36 mouse cellular contexts compared by ENCODE assay signal in genomic region chr10:19353631-19354030, GRCm38 (mm10). TPM values are rescaled to one million over a fixed set of nuclear protein-coding genes. Genes with fewer than 3 reads are reported as not detected.
DNase-seq lines count a peak whose midpoint lies in the region; ATAC-seq and TF ChIP-seq lines count a peak whose summit lies in the region.
"Had no signal": no experiment of that assay in that cellular context is flagged by ENCODE, and none has a peak within 500 bp of the region (broad histone marks: within the 10 kb centered on the region; RNA-seq: fewer than 3 reads in every experiment).

No protein-coding gene starts in this region.

- H3K27ac ChIP-seq in forebrain, embryonic 12.5 days: no peak overlapping the region
- H3K27ac ChIP-seq in forebrain, embryonic 14.5 days (ENCODE audit: low read depth, low read length): no peak overlapping the region
- H3K27ac ChIP-seq in hindbrain, embryonic 13.5 days: no peak overlapping the region
- no peak overlapping the region for H3K27ac ChIP-seq in hindbrain, postnatal 0 days
- no peak overlapping the region for H3K27ac ChIP-seq in neural tube, embryonic 15.5 days (replicated peaks)
- H3K27ac ChIP-seq: heart, adult 2 months; limb, embryonic 12.5 days; liver, embryonic 15.5 days had no signal

- TF ChIP-seq CTCF in hindbrain, postnatal 0 days (IDR thresholded peaks at IDR 0.05; ENCODE audit: low read depth): no peak

- H3K9me3 ChIP-seq in forebrain, embryonic 12.5 days: no peaks in the 10 kb centered on the region
- no peaks in the 10 kb centered on the region for H3K9me3 ChIP-seq in forebrain, embryonic 14.5 days (replicated peaks; ENCODE audit: control insufficient read depth, low read length)
- no peaks in the 10 kb centered on the region for H3K9me3 ChIP-seq in hindbrain, embryonic 13.5 days
- H3K9me3 ChIP-seq in hindbrain, postnatal 0 days (ENCODE audit: low read length): no peaks in the 10 kb centered on the region
- H3K9me3 ChIP-seq in neural tube, embryonic 15.5 days (replicated peaks): no peaks in the 10 kb centered on the region
- H3K9me3 ChIP-seq: heart, embryonic 12.5 days; limb, embryonic 12.5 days; liver, embryonic 15.5 days had no signal

- H3K4me2 ChIP-seq in forebrain, embryonic 12.5 days: peak overlapping the region; percentile 1; the same call in 1 of the 2 replicates
- H3K4me2 ChIP-seq in forebrain, embryonic 14.5 days (ENCODE audit: low read length): no peak overlapping the region
- peak overlapping the region; percentile 33; the same call in 1 of the 2 replicates for H3K4me2 ChIP-seq in hindbrain, embryonic 13.5 days
- H3K4me2 ChIP-seq in hindbrain, postnatal 0 days (ENCODE audit: low read depth, low read length): no peak overlapping the region
- no peak overlapping the region for H3K4me2 ChIP-seq in neural tube, embryonic 15.5 days
- H3K4me2 ChIP-seq: limb, embryonic 12.5 days; liver, embryonic 15.5 days; lung, embryonic 14.5 days had no signal

- no peak overlapping the region; the same call in 1 of the 2 replicates for H3K9ac ChIP-seq in forebrain, embryonic 12.5 days
- no peak overlapping the region for H3K9ac ChIP-seq in forebrain, embryonic 14.5 days (ENCODE audit: low read length)
- no peak overlapping the region for H3K9ac ChIP-seq in hindbrain, embryonic 13.5 days
- H3K9ac ChIP-seq in hindbrain, postnatal 0 days (replicated peaks; ENCODE audit: low read length): no peak overlapping the region
- H3K9ac ChIP-seq in neural tube, embryonic 15.5 days (replicated peaks): no peak overlapping the region
- H3K9ac ChIP-seq: heart, embryonic 12.5 days; limb, embryonic 12.5 days; liver, embryonic 15.5 days; lung, embryonic 14.5 days had no signal

- peaks cover 26% of the 10 kb centered on the region for H3K4me1 ChIP-seq in forebrain, embryonic 12.5 days
- peaks cover 5% of the 10 kb centered on the region; the same call in 1 of the 2 replicates for H3K4me1 ChIP-seq in forebrain, embryonic 14.5 days (ENCODE audit: control insufficient read depth, insufficient read depth, low read length)
- peaks cover 21% of the 10 kb centered on the region for H3K4me1 ChIP-seq in hindbrain, embryonic 13.5 days (replicated peaks)
- H3K4me1 ChIP-seq in hindbrain, postnatal 0 days (ENCODE audit: insufficient read depth, low read length): 0 out of 2 replicates have a peak, but pooled peaks cover 4% of the 10 kb centered on the region
- H3K4me1 ChIP-seq in neural tube, embryonic 15.5 days: peaks cover 13% of the 10 kb centered on the region

- no peak for ATAC-seq in forebrain, embryonic 12.5 days (ENCODE audit: low FRiP score)
- no peak for ATAC-seq in forebrain, embryonic 14.5 days
- no peak for ATAC-seq in hindbrain, embryonic 13.5 days (ENCODE audit: low FRiP score)
- ATAC-seq in hindbrain, postnatal 0 days: no peak
- ATAC-seq in neural tube, embryonic 15.5 days (ENCODE audit: low FRiP score): no peak
- ATAC-seq: activated CD4-positive, CD25-positive, alpha-beta regulatory T cell, adult 4 months; intestine, postnatal 0 days had no signal

- 1% methylated on average over 5 of the region's 5 CpGs for WGBS in forebrain, embryonic 12.5 days
- WGBS in forebrain, embryonic 14.5 days: 2% methylated on average over 5 of the region's 5 CpGs
- 6% methylated on average over 5 of the region's 5 CpGs for WGBS in hindbrain, embryonic 13.5 days
- 14% methylated on average over 5 of the region's 5 CpGs for WGBS in hindbrain, postnatal 0 days
- WGBS in neural tube, embryonic 15.5 days: 16% methylated on average over 5 of the region's 5 CpGs

- H3K4me3 ChIP-seq in forebrain, embryonic 12.5 days (replicated peaks): peak overlapping the region; percentile 30
- H3K4me3 ChIP-seq in forebrain, embryonic 14.5 days (ENCODE audit: low read depth, low read length): no peak overlapping the region
- H3K4me3 ChIP-seq in hindbrain, embryonic 13.5 days: no peak overlapping the region
- no peak overlapping the region for H3K4me3 ChIP-seq in hindbrain, postnatal 0 days (ENCODE audit: low read length)
- H3K4me3 ChIP-seq in neural tube, embryonic 15.5 days (replicated peaks): no peak overlapping the region
- H3K4me3 ChIP-seq: erythroblast, embryonic 14.5 days; heart, adult 2 months; limb, embryonic 12.5 days; liver, embryonic 15.5 days; myocyte had no signal

- peaks cover 78% of the 10 kb centered on the region for H3K27me3 ChIP-seq in forebrain, embryonic 12.5 days
- peaks cover 72% of the 10 kb centered on the region for H3K27me3 ChIP-seq in forebrain, embryonic 14.5 days (replicated peaks; ENCODE audit: control insufficient read depth, insufficient read depth, low read length)
- H3K27me3 ChIP-seq in hindbrain, embryonic 13.5 days: peaks cover 84% of the 10 kb centered on the region
- H3K27me3 ChIP-seq in hindbrain, postnatal 0 days (ENCODE audit: insufficient read depth, low read length): peaks cover 72% of the 10 kb centered on the region
- peaks cover 82% of the 10 kb centered on the region for H3K27me3 ChIP-seq in neural tube, embryonic 15.5 days (replicated peaks)
- H3K27me3 ChIP-seq: CH12.LX had no signal

- DNase-seq in embryo, embryonic 10.5 days (ENCODE audit: low spot score): peak; percentile 32
- DNase-seq in embryo, embryonic 11 days: no peak
- no peak for DNase-seq in forebrain, embryonic 14.5 days (ENCODE audit: low spot score)
- DNase-seq in hindbrain, postnatal 0 days (ENCODE audit: low spot score): no peak
- peak; percentile 44 for DNase-seq in neural tube, embryonic 10.5 days (ENCODE audit: extremely low spot score, low spot score)
- DNase-seq: adrenal gland, adult 2 months; adrenal gland, postnatal 36 days; cerebellum, adult 18-20 months; gastrocnemius, postnatal 14 days; heart, adult 2 months; heart, postnatal 4 days; kidney, adult 9 months; kidney, postnatal 10 days; layer of hippocampus, postnatal 36 days; lung, embryonic 14.5 days; lung, postnatal 14 days; right cerebral cortex, postnatal 14 days had no signal

- H3K36me3 ChIP-seq in forebrain, embryonic 12.5 days (replicated peaks): no peaks in the 10 kb centered on the region
- no peaks in the 10 kb centered on the region for H3K36me3 ChIP-seq in forebrain, embryonic 14.5 days (ENCODE audit: control insufficient read depth, insufficient read depth, low read length)
- H3K36me3 ChIP-seq in hindbrain, embryonic 13.5 days: no peaks in the 10 kb centered on the region
- H3K36me3 ChIP-seq in hindbrain, postnatal 0 days (ENCODE audit: insufficient read depth, low read length): no peaks in the 10 kb centered on the region
- no peaks in the 10 kb centered on the region for H3K36me3 ChIP-seq in neural tube, embryonic 15.5 days
- H3K36me3 ChIP-seq: heart, embryonic 12.5 days; limb, embryonic 12.5 days; liver, embryonic 15.5 days had no signal

RNA-seq across cellular contexts. Expression of gene Olig3, which starts 2.7 kb away (rescaled TPM):
- 34.1 and 34.3 TPM in 2 replicates for polyA plus RNA-seq in forebrain, embryonic 12.5 days (2016; fragmentation: Nextera tagmentation; extraction: Ambion mirVana)
- polyA plus RNA-seq in forebrain, embryonic 14.5 days (2014; fragmentation: Nextera tagmentation; extraction: Ambion mirVana): 1.7 and 1.8 TPM in 2 replicates
- 14.5 and 29.9 TPM in 2 replicates for polyA plus RNA-seq in hindbrain, embryonic 13.5 days (2015; fragmentation: Nextera tagmentation; extraction: Ambion mirVana)
- total RNA-seq in hindbrain, postnatal 0 days (2014; rRNA removed): 1.3 TPM in 1 of 2 replicates, not detected in the other
- polyA plus RNA-seq in hindbrain, postnatal 0 days (2015; fragmentation: Nextera tagmentation; extraction: Ambion mirVana): 1.8 and 1.9 TPM in 2 replicates
- 14.9 and 17.3 TPM in 2 replicates for polyA plus RNA-seq in neural tube, embryonic 15.5 days (2015; fragmentation: Nextera tagmentation; extraction: Ambion mirVana)
- total RNA-seq: adrenal gland, adult 2 months; adrenal gland, postnatal 36 days; CH12.LX; common myeloid progenitor, adult 5-6 weeks; gastrocnemius, postnatal 14 days; heart, adult 2 months; heart, postnatal 4 days; layer of hippocampus, postnatal 36 days; left cerebral cortex, postnatal 10 days; liver, adult 2 months had no signal
- polyA plus RNA-seq: activated CD4-positive, CD25-positive, alpha-beta regulatory T cell, adult 4 months; adrenal gland, adult 2 months; C2C12; erythroblast, embryonic 14.5 days; heart, adult 2 months; heart, postnatal 0 days; intestine, postnatal 0 days; large intestine, adult 2 months; limb, embryonic 12.5 days; liver, adult 2 months; liver, embryonic 15.5 days; lung, embryonic 14.5 days; myocyte; small intestine, adult 2 months; stomach, embryonic 14.5 days had no signal

Comparison
In these comparisons a context has a peak if more than half of its experiments do, and no peak if none do; other contexts are left out.
1. DNase-seq: peak in embryo, embryonic 10.5 days (single experiment) and neural tube, embryonic 10.5 days (single experiment); none in embryo, embryonic 11 days (single experiment), forebrain, embryonic 14.5 days (single experiment) and hindbrain, postnatal 0 days (single experiment).
2. H3K4me2 ChIP-seq: peak in forebrain, embryonic 12.5 days (single experiment) and hindbrain, embryonic 13.5 days (single experiment); none in forebrain, embryonic 14.5 days (single experiment), hindbrain, postnatal 0 days (single experiment) and neural tube, embryonic 15.5 days (single experiment).